Mouse (Mus musculus) regulatory T cell (primary cell): Measurements from ENCODE around the gene Rbbp5.

Experiments
- in situ Hi-C: fragments of 300-600 bp; cut with MboI, MseI; formaldehyde crosslinking; loops from one replicate; pipeline ENCODE4 v1.15.1; 2025; ENCODE audit warnings: high pct_unique_total_duplicates

Gene Rbbp5

DNA sequence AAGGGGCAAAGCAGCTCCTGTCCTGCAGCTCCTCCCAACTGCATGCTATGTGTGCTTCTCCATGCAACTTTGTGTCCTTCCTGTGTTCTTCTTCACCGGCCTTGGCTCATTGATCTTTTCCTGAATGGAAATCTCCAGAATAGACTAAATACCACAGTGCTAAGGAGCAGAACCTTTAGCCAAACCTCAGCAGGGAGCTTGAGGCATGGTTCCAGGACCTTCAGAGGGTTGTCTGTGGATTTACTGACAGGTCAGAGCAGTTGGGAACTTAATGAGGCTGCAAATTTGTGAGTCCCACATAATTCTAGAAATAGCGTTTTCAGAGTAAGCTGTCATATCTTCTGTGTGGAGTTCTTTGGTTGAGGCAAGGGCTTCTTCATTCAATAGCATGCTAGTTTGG, 23.4 kb downstream of the Rbbp5 start:
- in situ Hi-C loops = no loop called here

DNA sequence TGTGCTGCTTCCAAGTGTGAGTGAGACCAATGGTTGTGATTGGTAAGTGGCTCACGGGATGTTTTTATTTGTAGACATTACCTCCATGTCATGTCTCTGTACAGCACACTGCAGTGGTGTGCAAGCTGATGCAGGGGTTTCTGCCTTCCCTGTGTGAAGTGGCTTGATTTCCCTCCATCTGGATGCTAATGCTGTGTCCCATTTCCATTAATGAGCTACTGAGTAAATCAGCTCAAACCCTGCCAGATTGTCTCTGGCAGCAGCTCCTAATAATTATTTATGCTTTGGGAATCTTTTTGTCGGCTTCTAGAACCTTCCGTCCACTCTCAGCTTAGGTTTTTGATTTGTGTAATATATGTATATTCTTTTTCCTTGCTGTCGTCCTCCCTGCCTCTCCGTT, 28.0 kb downstream of the Rbbp5 start:
- in situ Hi-C loops = no loop called here

DNA sequence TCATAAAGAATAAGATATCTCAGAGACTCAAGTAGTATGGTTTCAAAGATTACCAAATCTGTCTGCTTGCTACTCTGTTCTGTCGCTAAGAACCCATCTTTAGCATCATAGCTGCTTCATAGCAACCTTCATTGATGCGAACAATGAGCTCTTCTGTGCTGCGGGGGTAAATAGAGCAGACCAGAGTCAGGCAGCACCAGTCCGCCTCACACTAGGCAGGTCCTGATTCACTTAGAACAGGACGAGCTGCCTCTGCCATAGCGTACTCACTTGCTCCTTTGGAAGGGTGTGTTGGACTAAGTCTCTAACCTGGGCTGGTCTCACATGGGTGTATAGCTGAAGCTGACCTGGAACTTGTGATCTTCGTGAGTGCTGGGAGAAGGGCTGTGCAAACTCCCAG, 28.9 kb downstream of the Rbbp5 start, which contains the start of gene Tmem81:
Gene Tmem81, plus strand, starts transcription at position 173 of the 400 bp plus-strand sequence.
- in situ Hi-C loops = no loop called here

DNA sequence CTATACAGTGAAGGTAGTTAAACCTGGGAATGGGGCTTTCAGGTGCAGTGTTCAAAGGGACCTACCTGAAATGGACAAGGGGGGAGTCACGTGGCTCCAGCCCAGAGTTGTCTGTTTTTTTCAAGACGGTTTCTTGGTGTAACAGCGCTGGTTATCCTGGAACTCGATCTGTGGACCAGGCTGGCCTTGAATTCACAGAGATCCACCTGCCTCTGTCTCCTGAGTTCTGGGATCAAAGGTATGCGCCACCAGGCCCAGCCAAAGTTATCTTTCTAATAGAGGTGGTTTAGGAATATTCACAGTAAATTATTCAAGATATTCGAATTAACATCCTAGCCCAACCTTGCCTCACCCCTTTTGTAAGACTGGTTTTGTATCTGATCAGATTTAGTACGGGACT, 29.5 kb downstream of the Rbbp5 start:
- in situ Hi-C loops = no loop called here

DNA sequence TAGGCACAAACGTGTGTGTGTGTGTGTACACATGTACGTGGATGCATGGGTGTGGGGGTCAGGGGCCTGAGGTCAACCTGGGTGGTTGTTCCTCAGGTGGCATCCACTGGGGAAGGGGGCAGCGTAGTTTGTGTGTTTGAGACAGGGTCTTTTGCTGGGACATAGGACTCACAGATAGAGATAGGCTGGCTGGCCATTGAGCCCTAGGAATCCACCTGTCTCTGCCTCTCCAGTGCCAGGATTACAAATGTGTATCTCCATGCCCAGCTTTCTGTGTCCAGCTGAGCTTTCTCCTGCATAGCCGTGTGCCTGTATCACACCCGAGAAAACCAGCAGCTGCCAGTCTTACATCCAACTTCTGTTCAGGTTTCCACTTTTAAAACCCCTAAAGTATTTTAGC, 32.6 kb downstream of the Rbbp5 start:
- in situ Hi-C loops = no loop called here

DNA sequence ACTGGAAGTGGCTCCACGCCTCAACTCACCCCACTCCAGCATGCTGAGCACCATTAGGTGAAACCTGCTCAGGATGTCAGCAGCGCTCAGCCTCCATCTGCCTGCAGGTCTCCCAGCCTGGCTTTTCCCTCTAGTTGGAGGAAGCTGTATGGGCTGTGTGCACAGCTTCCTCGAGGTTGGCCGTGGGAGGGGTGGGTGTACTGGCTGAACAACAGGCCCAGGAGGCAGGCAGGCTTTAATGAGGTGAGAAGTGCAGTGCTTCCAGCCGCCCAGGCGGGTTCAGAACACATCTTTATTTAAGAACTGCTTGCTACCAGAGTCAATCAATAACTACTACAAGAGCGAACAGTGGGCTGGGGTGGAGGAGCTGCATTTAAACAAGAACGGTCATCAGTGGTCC, 34.4 kb downstream of the Rbbp5 start:
- in situ Hi-C loops = no loop called here

DNA sequence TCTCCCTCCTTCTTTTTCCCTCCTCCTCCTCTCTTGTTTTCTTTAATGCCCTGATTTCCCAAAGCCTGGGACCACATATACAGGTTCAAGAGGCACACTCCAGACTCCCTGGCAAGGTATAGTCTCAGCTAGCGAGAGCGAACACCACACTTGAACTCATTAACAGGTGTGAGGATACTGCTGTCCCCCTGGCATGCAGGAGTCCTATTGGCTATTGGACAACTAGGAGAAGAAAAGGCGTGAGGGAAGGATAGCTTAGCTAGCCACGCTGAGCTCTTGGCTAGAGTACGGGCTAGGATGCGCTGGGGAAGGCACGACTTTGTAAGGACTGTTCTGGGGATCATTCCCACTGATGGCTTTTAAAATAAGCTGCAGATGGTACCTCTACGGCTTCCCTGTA, 34.9 kb downstream of the Rbbp5 start:
- in situ Hi-C loops = no loop called here

DNA sequence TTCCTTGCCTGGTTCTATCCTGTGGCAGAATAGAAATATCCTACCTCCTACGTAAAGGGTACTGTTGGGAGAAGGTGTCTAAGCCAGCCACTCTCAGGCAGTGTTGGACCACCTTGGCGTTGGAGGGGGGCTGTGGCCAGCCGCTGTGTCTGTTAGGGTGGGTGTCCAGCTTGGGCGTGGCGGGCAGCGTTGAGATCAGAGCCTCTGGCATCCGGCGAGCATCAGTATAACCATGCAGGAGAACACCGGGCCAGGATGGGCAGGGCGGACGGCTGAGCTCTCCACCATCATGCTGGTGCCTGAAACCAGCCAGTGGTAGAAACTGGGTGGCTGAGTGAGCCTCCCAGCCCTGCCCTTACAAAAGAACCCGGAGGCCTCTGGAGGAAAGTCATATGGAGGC, 38.2 kb downstream of the Rbbp5 start:
- in situ Hi-C loops = no loop called here

DNA sequence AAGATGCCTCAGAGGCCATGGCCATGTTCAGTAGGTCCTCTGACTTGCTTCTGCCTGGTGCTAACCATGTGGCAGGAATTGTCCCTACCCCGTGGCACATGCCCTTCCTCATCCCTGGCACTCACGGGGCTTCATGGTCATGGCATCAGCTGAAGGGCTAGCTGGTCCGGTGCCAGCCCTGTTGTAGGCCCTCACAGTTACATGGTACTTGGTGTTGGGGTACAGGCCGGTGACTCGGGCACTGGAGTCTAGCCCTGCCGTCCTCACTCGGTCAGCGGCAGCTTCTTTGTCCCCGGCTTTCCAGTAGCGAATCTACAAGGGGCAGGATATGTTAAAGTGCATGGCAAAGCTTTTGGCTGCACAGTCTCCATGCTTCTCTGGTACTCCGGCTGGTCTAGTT, 39.6 kb downstream of the Rbbp5 start:
- in situ Hi-C loops = no loop called here

DNA sequence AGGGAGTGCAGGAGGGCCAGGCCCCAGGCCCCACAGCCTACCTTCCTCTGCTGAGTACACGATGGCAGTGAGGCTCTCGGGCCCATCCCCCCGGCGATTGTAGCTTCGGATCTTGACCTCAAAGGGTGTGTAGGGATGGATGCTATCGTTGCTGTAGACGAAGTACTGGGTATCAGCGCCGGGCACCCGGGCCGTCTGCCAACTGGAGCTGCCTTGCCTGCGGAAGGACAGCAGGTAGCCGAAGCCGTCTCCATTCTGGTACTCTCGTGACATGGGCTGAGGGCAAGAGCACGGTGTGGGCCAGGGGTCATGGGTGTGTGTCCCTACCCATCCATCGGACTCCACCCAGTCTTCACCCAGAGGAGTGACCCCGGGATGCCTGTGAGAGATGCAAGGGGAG, 41.5 kb downstream of the Rbbp5 start:
- in situ Hi-C loops = no loop called here

DNA sequence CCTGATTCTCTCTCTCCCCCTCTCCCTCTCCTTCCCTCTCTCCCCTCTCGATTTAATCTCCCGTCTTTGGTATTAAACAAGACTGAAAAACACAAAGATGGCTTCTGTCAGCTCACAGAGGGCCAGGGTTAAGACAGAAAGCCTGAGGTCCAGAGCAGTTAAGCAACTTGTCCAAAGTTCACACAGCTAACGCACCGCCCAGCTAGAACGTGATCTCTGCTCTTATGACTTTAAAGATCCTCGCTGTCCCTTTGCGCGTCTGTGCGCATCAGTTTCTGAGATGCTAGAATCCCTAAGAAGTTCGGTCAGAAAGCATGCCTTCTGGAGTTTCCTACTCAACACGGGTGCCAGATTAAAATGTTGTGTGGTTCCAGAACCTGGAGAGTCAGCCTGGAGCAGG, 42.6 kb downstream of the Rbbp5 start:
- in situ Hi-C loops = no loop called here

DNA sequence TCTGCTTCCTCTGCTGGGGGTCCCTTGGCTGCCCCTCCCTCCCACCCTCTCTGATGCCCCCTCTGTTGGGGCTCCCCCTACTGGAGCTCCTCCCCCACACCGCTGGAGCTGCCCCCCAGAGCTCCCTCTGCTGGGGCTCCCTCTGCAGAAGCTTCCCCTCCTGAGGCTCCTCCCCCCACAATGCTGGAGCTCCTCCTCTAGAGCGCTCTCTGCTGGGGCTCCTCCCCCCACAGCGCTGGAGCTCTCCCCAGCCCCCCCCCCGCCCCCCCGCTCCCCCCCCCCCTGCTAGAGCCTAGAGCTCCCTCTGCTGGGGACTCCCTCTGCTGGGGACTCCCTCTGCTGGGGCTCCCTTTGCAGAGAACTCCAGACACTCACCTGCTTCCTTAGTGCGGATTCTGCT, 43.6 kb downstream of the Rbbp5 start:
- in situ Hi-C loops = no loop called here

DNA sequence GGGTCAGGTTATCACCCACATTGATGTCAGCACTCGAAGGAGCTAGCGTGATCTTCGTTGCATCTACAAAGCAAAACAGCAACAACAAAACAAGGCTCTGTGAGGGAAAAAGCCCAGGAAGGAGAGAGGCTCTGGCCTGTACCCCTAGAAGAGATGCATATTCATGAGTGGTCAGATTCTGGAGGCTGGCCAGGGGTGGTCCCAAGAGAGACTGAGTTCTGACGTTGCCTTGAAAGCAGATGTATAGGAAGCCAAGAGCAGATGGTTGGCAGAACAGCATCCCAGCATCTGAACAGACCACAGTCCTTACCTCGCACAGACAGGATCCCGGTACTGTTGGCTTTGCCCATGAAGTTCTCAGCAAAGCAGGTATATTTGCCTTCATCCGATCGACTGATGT, 45.9 kb downstream of the Rbbp5 start:
- in situ Hi-C loops = no loop called here

DNA sequence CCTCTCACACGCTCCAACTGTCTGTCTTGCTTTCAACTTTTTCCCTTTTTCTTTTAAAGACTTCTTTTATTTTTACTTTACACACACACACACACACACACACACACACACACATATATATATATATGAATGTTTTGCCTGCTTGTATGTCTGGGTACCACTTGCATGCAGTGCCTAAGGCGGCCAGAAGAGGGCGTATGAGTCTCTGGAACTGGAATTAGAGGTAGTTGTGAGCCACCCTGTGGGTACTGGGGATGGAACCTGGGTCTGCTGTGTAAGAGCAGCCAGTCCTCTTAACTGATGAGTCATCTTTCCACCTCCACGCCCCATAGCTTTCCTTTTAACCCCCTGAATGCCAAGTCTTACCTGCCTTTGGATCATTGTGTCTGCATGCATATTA, 46.8 kb downstream of the Rbbp5 start:
- in situ Hi-C loops = no loop called here

DNA sequence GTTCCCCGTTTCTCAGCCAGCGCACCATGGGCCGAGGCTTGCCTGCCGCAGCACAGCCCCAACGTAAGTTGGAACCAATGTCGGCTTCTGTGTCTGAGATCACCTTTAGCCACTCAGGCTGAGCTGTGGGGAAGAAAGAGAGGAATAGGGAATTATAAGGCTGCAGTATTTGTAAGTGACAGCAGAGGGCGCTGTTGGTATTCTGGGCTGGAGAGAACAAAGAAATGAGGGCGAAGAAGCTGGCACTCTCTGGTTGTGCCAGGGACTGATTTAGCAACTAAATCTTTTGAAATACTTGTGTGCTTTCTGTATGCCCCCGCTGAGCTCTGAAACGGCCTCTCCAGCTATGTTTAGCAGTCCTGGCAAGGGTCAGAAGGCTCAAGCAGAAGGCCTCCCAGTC, 48.7 kb downstream of the Rbbp5 start:
- in situ Hi-C loops = loop anchor here (5.0 kb wide), 1 partner anchor 66 kb away; no protein-coding TSS in a partner anchor

DNA sequence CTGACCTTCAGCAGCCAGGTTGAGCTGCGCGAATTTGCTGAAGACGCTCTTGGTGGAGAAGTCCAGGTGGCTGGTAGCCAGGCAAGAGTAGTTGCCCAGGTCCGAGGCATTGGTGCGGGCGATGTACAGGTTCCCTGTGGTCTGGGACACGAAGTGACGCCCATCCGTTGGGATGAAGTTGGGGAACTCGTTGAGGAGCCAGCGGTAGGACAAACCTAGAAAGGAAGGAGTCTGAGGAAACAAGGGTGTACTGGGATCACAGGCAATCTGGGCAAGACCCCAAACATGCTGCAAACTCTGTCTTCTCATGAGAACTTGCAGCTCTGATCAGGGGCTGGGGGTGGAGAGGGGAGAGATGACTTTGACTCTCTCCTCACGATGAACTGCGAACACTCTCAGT, 50.9 kb downstream of the Rbbp5 start:
- in situ Hi-C loops = loop anchor here (5.0 kb wide), 1 partner anchor 64 kb away; no protein-coding TSS in a partner anchor

DNA sequence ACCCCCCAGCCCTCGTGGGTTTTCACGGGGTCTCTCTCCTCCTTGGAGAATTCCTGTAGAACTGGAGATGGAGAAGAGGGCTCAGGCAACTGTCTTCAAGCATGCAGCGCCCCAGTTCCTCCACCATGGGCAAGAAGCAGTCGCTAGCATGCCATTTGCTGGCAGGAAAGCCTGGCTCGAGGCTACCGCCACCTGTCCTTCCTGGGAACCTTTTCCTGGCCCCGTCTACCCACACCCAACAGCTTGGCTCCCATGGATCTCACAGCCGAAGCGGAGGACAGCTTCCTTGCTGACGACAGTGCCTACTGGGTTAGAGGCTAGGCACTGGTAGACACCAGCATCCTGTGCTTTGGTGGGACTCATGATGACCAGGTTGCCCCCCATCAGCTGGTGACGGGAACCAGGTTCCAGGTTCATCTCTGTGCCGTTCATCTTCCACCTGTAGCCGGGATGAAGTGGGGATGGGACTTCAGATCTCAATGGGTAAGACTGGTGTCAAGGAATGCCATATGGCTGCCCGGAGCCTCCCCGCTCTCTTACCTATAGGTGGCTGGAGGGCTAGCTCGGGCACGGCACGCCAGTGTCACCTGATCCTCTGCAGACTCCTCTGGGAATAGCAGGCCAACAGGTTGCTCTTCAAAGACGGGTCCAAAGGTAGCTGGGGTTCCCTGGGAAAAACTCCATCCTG, 51.6 kb downstream of the Rbbp5 start:
- in situ Hi-C loops = loop anchor here (5.0 kb wide), 1 partner anchor 64 kb away; no protein-coding TSS in a partner anchor

DNA sequence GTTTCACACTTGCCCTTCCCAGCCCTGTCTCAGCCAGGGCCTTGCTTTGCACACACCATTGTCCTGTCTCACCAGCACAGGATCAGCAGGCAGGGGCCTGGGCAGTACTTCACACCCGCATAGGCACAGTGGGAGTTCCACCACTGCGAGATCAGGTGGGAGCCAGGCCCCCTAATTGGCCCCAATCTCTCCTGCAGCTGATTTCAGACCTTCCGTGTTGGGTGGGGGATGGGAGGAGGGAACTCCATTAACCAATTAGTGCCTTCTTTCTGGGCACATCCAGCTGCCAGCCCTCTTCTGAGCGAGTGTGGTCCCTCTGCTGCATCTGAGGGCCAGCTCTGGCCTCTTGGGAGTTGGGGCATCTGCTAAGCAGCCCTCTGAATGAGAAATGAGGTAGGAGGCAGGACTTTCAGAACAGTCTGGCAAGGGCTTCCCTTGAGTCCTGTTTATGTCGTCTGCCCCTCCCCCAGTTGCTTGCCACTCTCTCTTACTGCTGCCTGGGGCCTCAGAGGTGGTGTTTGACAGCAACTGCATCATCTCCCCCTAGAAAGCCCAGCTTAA, 53.5 kb downstream of the Rbbp5 start:
- in situ Hi-C loops = no loop called here

DNA sequence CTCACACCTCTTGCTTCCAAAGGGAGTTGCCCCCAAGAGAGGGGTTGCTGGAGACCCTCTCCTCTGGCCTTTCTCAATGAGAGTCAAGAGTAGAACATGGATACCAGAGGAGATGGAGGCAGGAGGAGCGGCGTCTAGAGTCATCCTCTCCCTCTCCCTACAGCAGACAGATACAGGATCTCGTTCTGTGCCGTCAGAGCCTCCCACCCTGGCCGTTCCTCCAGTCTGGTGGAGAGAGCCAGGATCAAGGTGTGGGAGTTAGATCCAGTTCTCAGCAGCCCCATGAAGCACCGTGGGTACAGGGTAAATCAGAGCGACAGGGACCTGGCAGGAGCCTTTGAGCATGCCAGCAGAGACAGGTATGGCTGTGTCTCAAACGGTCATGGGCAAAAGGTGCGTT, 55.4 kb downstream of the Rbbp5 start:
- in situ Hi-C loops = no loop called here

DNA sequence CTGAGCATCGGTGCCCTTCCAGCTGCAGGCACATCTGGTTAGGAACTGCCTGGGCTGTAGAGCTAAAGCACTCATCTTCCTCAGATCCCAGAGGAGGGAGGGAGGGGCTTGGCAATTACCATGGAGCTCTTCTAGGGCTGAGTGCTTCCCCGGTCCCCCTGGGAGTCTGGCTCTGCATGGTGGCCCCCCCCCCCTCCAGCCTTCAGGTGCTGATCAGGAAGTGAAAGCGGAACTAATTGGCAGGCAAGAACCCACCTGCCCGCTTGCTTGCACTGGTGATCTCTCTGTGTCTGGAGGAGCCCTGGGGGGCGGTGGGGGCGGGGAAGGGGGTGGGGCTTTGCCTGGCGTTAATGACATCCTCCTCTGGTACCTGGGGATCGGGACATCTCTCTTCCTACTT, 56.7 kb downstream of the Rbbp5 start:
- in situ Hi-C loops = no loop called here

DNA sequence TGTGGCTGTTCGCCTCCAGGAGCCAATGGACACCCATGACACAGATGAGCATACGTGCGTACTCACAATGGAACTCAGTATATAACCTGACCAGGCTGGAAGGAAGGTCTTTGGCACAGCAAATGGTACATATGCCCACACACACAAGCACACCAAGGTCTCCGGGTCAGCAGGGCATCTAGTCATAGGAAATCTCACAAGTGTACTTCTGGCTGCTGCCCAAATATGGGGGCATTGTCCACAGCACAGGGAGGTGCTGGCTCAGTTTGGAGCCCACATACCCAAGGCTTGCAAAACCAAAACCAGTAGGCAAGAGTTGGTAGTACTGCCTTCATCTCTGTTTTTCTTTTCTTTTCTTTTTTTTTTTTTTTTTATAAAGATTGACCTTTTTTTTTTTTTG, 58.4 kb downstream of the Rbbp5 start:
- in situ Hi-C loops = no loop called here

DNA sequence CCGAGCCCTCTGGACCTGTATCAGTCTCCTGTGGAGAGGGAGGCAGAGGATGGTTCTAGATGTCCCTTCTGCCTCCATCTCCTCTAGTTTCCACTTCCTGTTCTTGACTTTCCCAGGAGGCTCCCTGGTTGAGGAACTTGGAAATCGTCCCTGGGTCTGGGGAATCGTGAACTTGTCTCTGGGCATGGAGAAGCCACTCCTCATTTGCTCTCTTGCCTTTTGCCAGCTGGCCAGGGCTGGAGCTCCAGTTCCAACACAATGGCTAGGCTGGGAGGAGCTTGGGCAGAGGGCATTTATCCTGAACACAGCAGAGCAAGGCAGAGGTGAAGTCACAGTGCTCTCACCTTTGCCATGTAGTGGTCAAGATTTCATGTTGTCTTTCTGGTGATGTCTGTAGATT, 59.3 kb downstream of the Rbbp5 start:
- in situ Hi-C loops = no loop called here

DNA sequence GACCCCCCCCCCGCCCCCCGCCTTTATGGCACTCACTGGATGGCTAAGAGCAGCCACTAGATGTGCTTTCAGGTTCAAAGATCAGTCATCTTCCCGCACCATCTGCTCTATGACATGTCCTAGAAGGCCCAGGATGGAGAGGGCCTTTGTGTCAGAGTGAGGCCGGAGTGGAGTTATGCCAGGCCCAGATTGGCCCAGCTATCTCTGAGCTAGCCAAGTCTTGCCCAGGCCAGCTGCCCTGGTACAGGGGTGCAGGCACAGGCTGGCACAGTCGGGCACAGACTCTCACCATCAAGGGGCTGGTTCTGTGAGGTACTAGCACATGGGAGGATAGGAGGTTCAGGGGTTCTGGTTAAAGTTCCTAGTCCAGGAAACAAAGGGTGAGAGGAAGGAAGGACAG, 60.6 kb downstream of the Rbbp5 start:
- in situ Hi-C loops = no loop called here

DNA sequence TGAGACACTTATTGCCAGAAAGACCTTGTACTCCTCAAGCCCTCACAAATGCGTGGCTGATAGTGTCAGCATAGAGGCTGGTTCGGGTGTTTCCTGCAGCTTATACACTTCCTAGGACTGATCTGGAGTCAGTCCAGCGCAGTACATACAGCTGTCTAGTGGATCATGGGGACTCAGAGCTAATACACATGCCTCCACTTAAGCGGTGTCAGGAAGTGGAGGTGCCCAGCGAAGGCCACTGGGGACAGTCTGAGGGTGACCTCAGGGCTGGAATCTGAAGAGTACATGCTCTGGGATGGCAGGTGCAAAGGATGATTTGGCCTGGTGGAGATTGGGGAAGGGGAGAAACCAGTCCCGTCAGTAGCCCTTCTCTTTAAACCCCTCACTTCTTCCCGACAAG, 63.5 kb downstream of the Rbbp5 start:
- in situ Hi-C loops = no loop called here
